Mouse (Mus musculus) left cerebral cortex, adult 8-10 months (tissue): Measurements from ENCODE around the gene Cd300lf. TPM values are rescaled to one million over a fixed set of nuclear protein-coding genes. Genes with fewer than 3 reads are reported as not detected.

Experiments
- DNase-seq, 2 experiments: peaks; one replicate each; pipeline ENCODE4 v3.0.0; 2022; ENCODE audit warnings: low spot score in 2 of 2
- total RNA-seq, 4 experiments: library from RNA; stranded (reverse); gene quantifications; 2 replicates each; pipeline ENCODE4 v1.2.4; 2022

Gene Cd300lf
- 1 to 10 TPM in 2 of 4 experiments, under 1 TPM in 2; 0.30 to 2.6 (median 0.83) TPM for total RNA-seq

DNA sequence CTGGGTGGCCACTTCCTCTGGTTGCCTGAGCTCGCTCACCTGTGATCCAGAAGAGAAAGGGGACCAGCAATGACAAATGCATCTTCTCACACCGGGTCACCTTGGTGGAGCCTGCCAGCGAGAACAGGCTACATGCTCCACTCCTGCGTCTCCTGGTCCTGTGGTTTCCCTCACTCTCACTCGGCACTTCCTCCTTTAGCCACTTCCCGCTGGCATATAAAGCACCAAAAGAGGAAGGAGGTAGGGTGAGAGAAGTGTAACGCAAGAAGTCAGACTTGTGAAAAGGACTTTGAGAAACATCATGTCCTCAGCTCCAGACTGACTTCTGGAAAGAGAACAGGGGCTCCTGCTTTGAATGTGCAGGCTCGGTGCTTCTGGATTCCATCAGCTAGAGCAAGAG, at the start of gene Cd300lf:
Gene Cd300lf (minus strand): TSS at position 193 of the 400 bp plus-strand sequence.
- DNase-seq: no peak

DNA sequence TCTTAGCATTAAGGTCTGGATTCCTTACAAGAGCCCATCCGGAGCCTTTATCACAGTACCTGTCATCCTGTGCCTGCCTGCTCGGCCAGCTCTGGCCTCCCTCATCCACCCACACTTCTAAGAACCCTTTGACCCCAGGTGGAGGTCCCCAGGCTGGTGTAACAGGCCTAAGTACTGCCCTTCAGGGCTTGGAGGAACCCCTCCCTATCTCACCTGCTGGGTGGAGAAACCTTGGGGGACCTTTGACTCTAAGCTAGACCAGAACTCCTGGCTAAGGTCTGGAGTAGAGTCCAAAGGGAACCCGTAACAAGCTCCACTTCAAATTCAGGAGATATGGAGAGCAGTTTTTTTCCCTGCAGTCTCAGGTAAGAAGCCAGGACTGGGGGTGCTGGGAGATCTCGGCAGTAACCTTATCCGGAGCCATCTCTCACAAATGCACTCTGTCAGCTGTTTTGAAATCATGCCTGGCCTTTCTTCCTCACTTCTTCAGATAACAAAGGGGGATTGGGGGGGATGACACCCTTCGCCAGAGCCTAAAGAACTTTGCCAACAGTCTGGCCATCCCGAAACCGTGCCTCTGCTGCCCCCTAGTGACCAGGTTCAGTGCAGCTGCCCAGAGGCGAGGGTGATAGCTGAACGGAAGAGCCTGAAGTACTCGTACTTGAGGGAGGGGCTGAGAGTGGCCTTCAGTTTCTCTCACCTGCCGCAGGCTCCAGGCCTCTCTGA, 48.3 kb upstream of the Cd300lf start:
- DNase-seq: peak in 1 of 2 experiments; percentile 62

DNA sequence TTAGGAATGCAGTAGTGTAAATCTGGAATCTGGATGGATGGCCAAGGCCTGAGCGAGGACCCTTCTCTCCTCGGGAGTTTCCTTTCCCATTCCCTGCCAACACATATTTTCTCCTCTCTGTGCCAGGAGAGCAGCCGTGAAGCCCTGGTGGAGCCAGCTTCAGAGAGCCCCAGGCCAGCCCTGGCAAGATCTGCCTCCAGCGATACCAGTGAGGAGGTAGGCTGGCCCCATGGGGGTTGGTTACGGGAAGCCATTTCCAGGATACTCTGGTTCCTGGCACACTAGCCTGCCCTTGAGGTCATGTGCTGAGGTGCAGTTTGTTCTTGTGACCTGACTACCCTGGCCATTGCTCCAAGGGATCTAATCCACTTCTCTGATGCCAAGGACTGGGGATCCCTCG, 46.1 kb upstream of the Cd300lf start:
- no peak for DNase-seq

DNA sequence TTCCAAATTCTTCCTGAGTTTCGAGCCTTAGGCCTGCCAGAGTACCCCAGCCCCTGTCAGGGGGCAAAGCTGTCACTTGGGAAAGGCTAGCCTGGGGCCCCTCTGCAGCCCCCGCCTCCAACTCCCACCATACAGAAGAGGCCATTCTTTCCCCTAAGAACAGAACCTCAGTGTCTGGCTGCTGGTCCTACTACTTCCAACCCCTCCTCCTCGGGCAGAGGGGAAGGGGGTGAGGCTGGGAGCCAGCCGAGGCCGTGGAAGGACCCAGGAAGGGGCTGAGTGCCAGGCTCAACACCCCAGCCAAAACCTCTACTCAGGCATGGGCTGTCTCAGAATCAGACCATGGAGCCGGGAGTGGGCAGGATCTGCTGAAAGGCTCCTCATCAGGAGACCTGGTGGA, 45.4 kb upstream of the Cd300lf start:
- DNase-seq: peak in 1 of 2 experiments; percentile 46

DNA sequence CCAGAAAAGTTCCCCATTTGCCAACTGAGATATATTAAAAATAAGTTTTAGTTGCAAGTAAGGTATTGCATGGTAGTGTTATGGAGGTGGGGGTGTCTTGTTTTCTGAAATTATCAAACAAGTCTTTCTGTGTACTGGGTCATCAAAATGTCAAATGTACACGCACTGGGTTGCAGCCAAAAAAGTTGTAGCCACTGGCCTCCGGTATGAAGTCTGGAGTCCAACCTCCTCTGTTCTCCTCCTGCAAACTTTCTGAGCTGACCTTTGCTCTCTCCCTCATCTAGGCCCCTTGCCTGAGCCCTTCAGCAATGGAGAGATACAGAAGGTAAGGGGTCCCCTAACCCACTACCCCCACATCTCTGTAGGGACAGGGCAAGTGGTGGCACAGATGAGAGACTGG, 45.0 kb upstream of the Cd300lf start:
- no peak for DNase-seq

DNA sequence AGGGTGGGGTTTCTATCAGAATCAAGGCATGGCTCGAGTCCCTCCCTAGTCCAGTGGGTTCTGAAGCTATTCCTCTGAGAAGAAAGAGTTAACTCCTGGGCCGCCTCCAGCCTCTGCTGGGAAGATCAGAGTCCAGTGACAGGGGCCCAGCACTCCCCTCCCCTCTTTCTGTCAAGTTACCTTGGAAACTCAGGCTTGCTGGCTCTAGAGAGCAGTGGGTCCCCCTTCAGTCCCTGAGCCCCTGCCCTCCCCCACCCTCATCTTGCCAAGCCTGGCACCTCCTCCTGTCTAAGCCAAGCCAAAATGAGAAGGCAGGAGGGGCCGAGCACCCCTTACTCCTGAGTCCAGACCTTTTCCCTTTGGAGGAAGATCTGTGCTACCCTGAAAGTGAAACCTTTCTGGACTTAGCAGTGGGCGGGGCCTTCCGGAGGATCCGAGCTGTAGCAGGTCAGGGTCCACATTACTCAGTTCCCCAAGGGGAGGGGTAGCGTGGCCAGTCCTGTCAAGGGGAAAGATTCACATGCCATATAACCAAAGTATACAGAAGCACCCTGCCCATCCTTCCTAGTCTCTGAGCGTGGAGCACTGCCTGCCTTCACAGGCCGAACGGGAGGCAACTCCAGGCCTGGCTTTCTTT, 43.9 kb upstream of the Cd300lf start:
- DNase-seq: no peak

DNA sequence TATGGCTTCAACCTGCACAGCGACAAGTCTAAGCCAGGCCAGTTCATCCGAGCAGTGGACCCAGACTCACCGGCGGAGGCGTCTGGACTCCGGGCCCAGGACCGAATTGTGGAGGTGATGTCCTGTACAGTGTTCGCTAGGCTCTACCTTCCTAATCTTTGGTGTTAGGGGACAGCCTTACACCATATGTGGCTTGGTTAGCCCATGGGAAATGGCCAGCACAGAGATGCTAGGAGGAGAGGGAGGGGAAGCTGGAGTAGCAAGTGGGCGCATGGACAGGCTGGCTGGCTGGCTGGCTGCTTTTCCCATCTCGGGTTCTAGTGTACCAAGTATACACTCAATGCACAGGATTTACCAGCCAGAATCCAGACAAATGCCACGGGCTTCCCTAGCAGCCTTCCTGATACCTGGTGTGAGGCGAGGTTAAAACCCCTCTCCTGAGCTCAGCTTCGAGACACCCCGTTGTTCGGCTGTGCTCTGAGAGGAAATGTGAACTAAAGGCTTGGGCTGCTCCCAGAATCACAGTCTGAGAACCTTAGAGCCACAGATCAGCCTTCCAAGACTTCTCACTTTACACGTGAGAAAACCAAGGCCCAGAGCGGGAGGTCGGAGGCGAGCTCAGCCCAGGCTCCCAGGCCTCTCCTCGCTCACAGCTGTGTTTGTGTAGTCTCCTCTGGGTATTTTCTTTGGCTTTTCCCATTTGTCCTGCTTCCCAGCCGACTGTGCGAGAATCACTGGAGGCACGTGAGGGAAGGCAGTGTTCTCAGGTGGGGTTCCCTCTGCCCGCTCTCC, 42.8 kb upstream of the Cd300lf start:
- no peak for DNase-seq

DNA sequence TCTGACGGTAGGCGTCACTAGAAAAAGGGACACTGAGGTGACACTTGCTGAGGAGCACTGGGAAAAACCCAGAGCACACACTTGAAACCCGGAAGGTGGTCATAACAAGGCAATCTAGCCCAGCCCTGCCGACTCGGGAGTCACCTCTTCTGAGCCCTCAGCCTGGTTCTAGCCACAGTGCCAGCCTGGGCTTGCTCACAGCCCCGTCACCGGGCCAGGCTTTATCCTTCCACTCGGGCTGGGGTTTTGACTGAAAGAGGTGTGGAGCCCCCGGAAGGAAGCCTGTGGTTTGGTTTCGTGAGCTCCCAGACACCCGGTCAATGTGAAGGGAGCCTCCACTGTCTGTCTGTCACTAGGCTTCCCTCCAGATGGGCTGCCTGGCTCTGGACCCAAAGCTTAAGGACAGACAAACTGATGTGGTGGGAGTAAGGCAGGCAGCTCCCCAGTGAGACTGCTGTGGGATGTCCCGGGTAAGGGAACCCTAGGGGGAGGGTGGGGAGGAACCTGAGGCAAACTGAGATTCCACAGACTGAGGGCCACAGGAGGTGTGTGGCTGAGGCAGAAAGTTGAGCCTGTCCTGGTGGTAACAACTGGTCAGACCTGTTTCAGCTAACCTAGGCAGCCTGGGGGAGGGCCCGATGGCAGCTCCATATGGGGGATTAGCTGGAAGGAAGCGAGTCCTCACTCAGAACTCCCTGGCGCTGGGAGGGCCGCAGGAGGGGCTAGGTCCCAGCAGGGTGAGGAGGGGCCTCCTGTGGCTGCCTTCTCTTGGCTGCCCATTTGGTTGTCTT, 40.0 kb upstream of the Cd300lf start:
- no peak for DNase-seq

DNA sequence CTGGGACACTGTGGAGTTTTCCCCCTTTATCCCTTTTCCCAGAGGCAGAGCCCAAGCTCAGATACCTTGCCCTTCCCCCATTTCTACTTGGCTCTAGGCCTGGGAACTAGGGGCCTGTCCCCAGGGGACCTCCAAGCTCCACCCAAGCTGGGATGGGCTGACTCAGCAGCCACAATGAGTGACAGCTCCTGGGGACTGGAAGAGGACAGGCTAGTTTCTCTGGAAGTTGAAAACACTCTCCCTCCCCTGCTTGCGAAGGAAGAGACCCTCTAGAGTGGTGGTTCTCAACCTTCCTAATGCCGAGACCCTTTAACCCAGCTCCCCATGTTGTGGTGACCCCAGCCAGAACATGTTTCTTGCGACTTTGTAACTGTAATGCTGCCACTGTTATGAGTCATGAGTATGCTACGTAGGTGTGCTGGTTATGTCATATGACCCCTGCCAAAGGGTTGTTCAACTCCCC, 39.1 kb upstream of the Cd300lf start:
- DNase-seq: no peak

DNA sequence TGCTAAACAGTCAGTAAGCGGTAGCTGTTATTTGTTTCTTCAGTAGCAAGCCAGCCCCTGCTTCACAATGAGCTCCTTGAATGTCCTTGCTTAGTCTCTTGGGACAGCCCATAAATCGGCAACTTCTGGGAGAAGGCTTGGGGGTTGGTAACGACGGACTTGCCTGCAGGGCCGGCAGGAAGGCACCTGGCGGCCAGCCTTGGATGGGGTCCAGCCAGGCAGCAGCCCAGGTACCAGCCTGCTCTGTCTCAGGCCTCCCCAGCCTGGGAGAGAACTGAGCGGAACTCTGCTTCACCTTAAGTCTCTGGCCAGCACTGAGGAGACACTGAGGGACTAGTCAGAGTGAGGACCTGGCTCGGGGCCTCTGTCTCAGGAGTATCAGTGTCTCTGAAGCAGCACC, 37.3 kb upstream of the Cd300lf start:
- DNase-seq: no peak

DNA sequence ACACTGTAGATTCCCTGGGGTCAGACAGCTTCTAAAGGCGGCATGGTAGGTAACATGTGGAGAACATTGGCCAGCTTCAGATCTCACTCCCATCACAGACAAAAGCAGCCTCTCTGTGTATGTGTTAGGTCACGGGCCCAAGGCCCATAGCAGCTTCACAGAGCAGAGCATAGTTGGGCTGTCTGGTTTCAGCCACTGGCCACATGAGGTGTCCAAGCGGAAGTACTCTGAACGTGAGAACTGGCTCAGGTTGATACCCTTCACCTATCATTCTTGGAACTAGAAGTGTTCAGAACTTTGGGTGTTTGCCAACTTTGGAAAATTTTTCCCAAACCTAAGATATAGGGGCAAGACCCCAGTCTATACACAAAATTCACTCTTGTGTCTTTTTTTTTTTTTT, 35.6 kb upstream of the Cd300lf start:
- no peak for DNase-seq

DNA sequence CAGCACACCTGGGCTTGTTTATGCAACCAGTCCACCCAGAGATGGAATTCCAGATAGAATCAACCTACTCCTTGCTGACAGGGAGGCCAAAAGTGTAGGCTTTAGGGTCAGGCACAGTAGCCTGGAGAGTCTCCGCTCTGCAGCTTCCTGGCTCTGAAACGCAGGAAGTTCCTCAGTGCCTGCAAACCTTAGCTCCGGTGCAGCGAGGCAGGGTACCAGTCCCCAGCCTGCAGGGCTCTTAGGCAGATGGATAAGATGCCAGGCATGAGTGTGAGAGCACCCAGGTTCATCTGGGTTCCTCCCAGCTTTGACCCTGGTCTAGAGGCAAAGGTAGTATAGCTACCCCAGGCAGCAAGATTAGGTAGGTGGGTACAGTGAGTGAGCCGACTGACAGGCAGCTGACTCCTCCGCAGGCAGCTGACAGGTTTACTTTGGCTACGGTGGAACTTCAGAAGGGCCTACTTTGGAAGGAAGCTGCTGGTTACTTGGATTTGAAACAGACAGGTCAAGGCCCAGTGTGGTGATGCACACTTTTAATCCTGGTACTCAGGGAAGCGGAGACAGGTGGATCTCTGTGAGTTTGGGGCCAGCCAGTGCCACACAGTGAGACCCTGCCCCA, 33.9 kb upstream of the Cd300lf start:
- DNase-seq: no peak

DNA sequence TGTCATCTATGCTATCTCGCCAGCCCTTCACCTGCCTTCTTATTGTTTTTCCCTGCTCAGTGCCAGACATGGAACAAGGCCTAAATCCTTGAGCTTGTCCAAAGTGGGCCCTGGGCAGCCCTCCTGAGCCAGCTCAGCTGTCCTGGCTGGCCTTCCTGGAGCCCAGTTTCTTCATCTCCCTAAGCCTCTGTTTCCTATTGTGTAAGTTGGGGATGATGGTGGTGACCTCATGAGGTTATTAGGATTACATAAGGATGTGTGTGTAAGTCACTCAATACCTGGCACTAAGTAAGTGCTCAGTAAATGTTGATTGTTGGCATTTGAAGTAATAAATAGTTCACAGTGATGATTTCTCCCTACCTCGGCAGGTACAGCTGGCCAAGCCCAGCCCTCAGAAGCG, 33.0 kb upstream of the Cd300lf start:
- no peak for DNase-seq

DNA sequence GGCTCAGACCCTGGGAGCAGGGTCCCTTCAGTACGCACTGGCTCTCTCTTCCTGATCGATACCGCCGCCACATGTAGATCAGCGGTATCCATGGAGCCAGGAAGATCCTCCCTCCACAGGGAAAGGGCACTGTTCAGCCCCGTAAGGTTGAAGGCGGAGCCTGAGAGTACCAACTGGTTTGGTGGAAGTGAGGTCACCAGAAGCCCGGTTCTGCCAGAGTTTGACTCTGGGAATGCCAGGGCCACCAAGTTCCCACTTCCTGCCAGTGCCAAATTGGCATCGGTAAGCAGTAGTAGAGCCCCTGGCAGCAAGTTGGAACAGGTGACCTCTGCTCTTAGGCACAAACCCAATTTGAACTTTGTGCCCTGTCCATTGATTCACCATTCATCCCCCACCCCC, 31.2 kb upstream of the Cd300lf start:
- no peak for DNase-seq

DNA sequence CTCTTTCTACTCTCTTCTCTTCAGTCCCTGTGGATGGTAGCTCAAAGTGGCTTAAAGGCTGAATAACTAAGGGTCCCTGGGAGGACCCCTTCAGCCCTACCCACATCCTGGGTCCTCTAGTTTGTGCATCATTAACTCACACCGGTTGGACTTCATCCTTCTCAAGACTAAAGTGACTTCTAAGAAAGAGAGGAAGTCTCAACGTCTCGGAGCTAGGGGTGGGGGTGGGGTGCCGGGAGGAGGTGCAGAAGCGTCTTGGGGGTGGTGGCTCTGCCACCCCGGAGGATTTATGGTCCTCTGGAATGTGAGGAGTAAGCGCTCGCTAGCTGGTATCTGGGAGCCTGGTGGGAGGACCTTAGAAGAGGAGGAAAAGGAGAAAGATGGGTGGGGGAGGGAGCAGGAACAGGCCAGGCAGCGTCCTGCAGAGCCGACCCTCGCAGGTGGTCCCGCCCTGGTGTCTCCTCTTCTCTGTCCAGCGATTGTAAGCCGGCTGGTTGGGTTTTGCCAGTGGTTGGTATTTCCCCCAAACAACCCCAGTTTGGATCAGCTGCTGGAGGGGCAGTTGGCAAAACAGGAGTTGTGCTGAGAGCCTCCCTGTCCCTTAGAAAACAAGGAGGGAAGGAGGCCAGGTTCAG, 30.7 kb upstream of the Cd300lf start:
- DNase-seq: no peak

DNA sequence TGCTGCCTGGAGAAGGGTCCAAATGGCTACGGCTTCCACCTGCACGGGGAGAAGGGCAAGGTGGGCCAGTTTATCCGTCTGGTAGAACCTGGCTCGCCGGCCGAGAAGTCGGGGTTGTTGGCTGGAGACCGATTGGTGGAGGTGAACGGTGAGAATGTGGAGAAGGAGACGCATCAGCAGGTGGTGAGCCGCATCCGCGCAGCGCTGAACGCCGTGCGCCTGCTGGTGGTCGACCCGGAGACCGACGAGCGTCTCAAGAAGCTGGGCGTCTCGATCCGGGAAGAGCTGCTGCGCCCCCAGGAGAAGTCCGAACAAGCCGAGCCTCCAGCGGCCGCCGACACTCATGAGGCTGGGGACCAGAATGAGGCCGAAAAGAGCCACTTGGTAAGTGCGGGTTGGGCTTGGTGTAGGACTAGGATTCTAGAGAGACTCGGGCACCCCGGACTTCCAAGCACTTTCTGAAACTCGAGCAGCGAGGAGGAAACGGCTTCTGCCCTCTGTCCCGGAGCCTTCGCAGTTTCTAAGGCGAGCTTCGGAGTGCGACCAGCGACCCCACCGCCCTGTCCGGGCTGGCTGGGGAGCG, 29.9 kb upstream of the Cd300lf start:
- no peak for DNase-seq

DNA sequence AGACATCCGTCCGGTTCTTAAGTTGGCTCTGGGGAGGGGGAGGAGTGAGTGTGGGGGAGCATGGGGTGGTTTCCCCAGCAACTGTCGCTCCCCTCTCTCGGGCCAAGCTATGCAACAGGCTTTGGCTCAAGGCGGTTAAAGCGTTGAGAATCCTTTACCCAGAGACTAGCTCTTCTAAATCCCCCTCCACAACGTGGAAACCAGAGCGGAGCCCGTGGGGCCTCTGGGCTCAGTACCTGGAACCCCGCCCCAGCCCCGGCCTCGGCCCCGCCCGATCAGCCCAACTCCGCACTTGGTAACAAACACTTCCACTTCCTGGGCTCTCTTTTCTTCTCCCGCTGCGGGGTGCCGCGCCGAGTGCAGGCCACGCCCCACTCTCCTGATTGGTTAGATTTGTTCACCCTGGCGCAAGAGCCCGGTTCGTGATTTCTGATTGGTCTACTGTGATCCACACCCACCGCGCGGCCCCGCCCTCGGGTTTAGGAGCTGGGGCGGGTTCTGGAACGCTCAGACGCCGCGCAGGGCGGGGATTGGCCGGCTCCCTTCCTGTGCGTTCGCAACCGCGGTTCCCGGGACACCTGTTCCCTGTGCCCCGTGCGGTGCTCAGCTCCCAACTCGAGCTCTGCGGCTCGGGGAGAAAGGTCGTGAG, 29.2 kb upstream of the Cd300lf start, which contains the start of gene Slc9a3r1:
Gene Slc9a3r1 (plus strand): TSS at position 510 of the 649 bp plus-strand sequence.
- DNase-seq: peak; percentile 84 to 88

DNA sequence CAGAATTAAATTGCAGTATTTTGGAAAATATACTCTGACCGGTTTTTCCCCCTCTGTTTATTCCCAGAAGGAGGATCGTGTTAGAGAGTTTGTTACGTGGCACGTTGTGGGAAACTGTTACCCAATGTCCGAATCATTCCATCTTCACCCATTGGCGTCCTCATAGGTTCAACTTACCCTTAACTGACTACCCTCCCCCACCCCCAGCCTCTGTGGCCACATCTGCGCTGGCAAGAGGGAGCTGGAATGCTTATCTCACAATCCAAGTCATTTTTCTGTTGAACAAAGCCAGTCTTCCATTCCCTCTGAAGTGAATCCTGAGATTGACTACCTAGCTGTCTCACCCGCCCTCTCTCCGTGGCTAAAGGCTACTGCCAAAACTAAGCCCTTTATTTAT, 28.4 kb upstream of the Cd300lf start:
- DNase-seq: no peak

DNA sequence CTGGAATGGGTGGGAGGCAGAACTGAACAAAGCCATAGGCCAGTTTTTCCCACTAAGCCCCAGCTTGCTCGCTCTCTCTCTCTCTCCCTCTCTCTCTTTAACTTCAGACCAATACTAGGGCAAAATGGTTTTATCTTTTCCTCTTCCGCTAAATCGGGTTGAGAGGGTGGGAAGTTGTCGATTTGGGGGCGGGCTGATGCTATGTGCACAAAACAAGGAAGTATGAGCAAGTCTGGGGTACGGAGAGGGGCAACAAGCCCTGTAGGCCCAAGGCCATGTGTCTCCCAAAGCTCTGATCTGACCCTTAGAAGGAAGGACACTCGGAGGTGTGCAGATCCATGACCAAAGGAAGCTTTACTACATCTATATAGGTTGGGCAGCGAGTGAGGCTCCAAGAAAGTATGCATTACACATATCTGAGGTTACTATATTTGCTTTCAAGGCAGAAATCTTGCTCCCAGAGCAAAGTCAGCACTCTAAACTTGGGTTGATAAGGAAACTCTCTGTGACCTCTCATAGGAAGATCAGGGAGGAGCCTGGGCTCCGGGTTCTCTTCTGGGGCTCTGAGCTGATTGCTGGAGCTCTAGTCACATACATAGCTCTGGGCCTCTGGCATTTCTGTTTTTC, 27.9 kb upstream of the Cd300lf start:
- DNase-seq: no peak
